Mouse (Mus musculus) urinary bladder, adult 18-20 months (tissue): ENCODE results near the gene Txn1.
A peak's percentile ranks its signal among the peaks of the same experiment; 100 is the strongest.

Experiments used
- DNase-seq, 2 experiments: peaks; one replicate each; pipeline ENCODE4 v3.0.0; 2022; ENCODE audit warnings: low spot score in 2 of 2, mixed read lengths in 2 of 2

Txn1 gene

GRCm38 (mm10) chr4:57942892-57943291 lies 13.3 kb downstream of the Txn1 start:
- no peak for DNase-seq

GRCm38 (mm10) chr4:57940631-57941030 lies 15.6 kb downstream of the Txn1 start:
- DNase-seq = no peak

GRCm38 (mm10) chr4:57937292-57937691 lies 18.9 kb downstream of the Txn1 start:
- no peak for DNase-seq

- DNase-seq = no peak
Observed at GRCm38 (mm10) chr4:57934181-57934580, 22.0 kb downstream of the Txn1 start.

GRCm38 (mm10) chr4:57930559-57931170 lies 25.5 kb downstream of the Txn1 start:
- no peak for DNase-seq

- DNase-seq = no peak
Observed at GRCm38 (mm10) chr4:57927464-57928205, 28.6 kb downstream of the Txn1 start.

- DNase-seq = no peak
Observed at GRCm38 (mm10) chr4:57924556-57925071, 31.6 kb downstream of the Txn1 start.

- DNase-seq = no peak
Observed at GRCm38 (mm10) chr4:57922171-57922570, 34.0 kb downstream of the Txn1 start.

- DNase-seq = no peak
Observed at GRCm38 (mm10) chr4:57920522-57920921, 35.7 kb downstream of the Txn1 start.

- DNase-seq = no peak
Observed at GRCm38 (mm10) chr4:57919494-57920423, 36.5 kb downstream of the Txn1 start.

- no peak for DNase-seq
Observed at GRCm38 (mm10) chr4:57916711-57917110, 39.5 kb downstream of the Txn1 start.

GRCm38 (mm10) chr4:57916201-57916661 lies 40.0 kb downstream of the Txn1 start, which contains the start of gene D630039A03Rik:
TSS of gene D630039A03Rik (minus strand) at chr4:57916297.
- no peak for DNase-seq

- DNase-seq = peak; percentile 16 to 25
Observed at GRCm38 (mm10) chr4:57915216-57915965, 40.8 kb downstream of the Txn1 start.

GRCm38 (mm10) chr4:57914193-57915190 lies 41.7 kb downstream of the Txn1 start:
- no peak for DNase-seq

GRCm38 (mm10) chr4:57913021-57913420 lies 43.2 kb downstream of the Txn1 start:
- no peak for DNase-seq

- no peak for DNase-seq
Observed at GRCm38 (mm10) chr4:57908860-57909259, 47.4 kb downstream of the Txn1 start.

- DNase-seq = no peak
Observed at GRCm38 (mm10) chr4:57906708-57907107, 49.5 kb downstream of the Txn1 start.

- DNase-seq = peak in 1 of 2 experiments; percentile 25
Observed at GRCm38 (mm10) chr4:57904638-57905037, 51.6 kb downstream of the Txn1 start.

GRCm38 (mm10) chr4:57904211-57904610 lies 52.0 kb downstream of the Txn1 start:
- peak in 1 of 2 experiments; percentile 39 for DNase-seq

- no peak for DNase-seq
Observed at GRCm38 (mm10) chr4:57902619-57903018, 53.6 kb downstream of the Txn1 start.
